Mouse (Mus musculus) liver, embryonic 14.5 days (tissue): ENCODE results near the gene Lrrc7. TPM values are rescaled to one million over a fixed set of nuclear protein-coding genes. Genes with fewer than 3 reads are reported as not detected.

Source experiments
- ATAC-seq: fragments of 200-750 bp; cut with Nextera tagmentation; 2 replicates; pipeline ENCODE4 v1.8.0; 2017; ENCODE audit warnings: moderate number of reproducible peaks, mild to moderate bottlenecking, moderate library complexity; ENCODE audit not compliant: insufficient read depth
- DNase-seq, 3 experiments: peaks; one replicate each; pipeline ENCODE4 v3.0.0-alpha.2; 2012 to 2013; ENCODE audit warnings: low read depth in 3 of 3, low spot score in 3 of 3
- H3K27ac ChIP-seq: fragments of 300-500 bp; sonication (generic); 2 replicates; pipeline ENCODE4 v1.5.1; 2014; ENCODE audit warnings: moderate library complexity, mild to moderate bottlenecking, control low read depth, inconsistent platforms
- H3K27me3 ChIP-seq: fragments of 300-500 bp; sonication (generic); 2 replicates; pipeline ENCODE4 v1.6.1; 2014; ENCODE audit warnings: mild to moderate bottlenecking, low read length, moderate library complexity; ENCODE audit not compliant: control insufficient read depth, insufficient read depth
- H3K36me3 ChIP-seq: fragments of 300-500 bp; sonication (generic); replicated peaks from 2 replicates; pipeline ENCODE4 v1.6.1; 2014; ENCODE audit warnings: low read depth; ENCODE audit not compliant: control insufficient read depth, insufficient read depth
- H3K4me1 ChIP-seq, 2 experiments: fragments of 200-500 bp in 1 of 2; fragments of 300-500 bp in 1 of 2; sonication (generic) in 1 of 2; replicated peaks; 2 replicates each; pipeline ENCODE4 v1.6.1; 2012 to 2014; ENCODE audit warnings: antibody characterized with exemption in 1 of 2, inconsistent platforms in 1 of 2, low read length in 1 of 2; ENCODE audit not compliant: control insufficient read depth in 2 of 2, insufficient read depth in 2 of 2
- H3K4me2 ChIP-seq: fragments of 300-500 bp; sonication (generic); 2 replicates; pipeline ENCODE4 v1.6.1; 2014; ENCODE audit warnings: low read depth, mild to moderate bottlenecking, control low read depth, moderate library complexity
- H3K4me3 ChIP-seq, 2 experiments: fragments of 200-500 bp in 1 of 2; fragments of 300-500 bp in 1 of 2; sonication (generic) in 1 of 2; 2 replicates each; pipeline ENCODE4 v1.5.1; 2012 to 2014; ENCODE audit warnings: low read depth in 2 of 2, low read length in 2 of 2, mild to moderate bottlenecking in 2 of 2, control low read depth in 1 of 2, inconsistent platforms in 1 of 2, moderate library complexity in 1 of 2; ENCODE audit not compliant: insufficient read depth in 1 of 2
- H3K9ac ChIP-seq: fragments of 300-500 bp; sonication (generic); replicated peaks from 2 replicates; pipeline ENCODE4 v1.6.1; 2014; ENCODE audit warnings: mild to moderate bottlenecking, control low read depth, moderate library complexity
- H3K9me3 ChIP-seq: fragments of 300-500 bp; sonication (generic); 2 replicates; pipeline ENCODE4 v1.6.1; 2016; ENCODE audit warnings: low read length, mixed read lengths; ENCODE audit not compliant: control insufficient read depth
- CTCF ChIP-seq: IDR thresholded peaks from 2 replicates; pipeline ENCODE4 v1.5.1; 2016; ENCODE audit warnings: antibody characterized with exemption, low read depth, control low read depth
- EP300 ChIP-seq: IDR thresholded peaks from 2 replicates; pipeline ENCODE4 v1.6.1; 2016; ENCODE audit warnings: antibody characterized with exemption, low read depth
- WGBS: fragments of 180-500 bp; shearing (Covaris S2); extraction: QIAGEN DNeasy Blood & Tissue Kit; methylation state at CpG from one replicate; pipeline ENCODE4 v1.1.7; 2014; ENCODE audit not compliant: insufficient replicate concordance; 5-methylcytosine and 5-hydroxymethylcytosine counted together
- polyA plus RNA-seq, 2 experiments: library from polyadenylated mRNA; depleted of rRNA in 1 of 2; stranded (reverse) in 1 of 2; unstranded in 1 of 2; fragments of >200 nt; fragmentation: Nextera tagmentation in 1 of 2; extraction: Ambion mirVana in 1 of 2; gene quantifications; 2 replicates each; pipeline versions ENCODE4 v1.2.1 to v1.2.3; 2012 to 2014

The Lrrc7 gene
- polyA plus RNA-seq, 2 experiments = under 0.01 to 0.03 TPM

- no peak overlapping the region for H3K4me3 ChIP-seq
- 3% methylated on average over 18 of the region's 18 CpGs for WGBS
- H3K27ac ChIP-seq = no peak overlapping the region
- no peaks in the 10 kb centered on the region for H3K36me3 ChIP-seq
- no peak for DNase-seq
- no peaks in the 10 kb centered on the region for H3K9me3 ChIP-seq
- H3K27me3 ChIP-seq = peaks cover 17% of the 10 kb centered on the region
- H3K4me2 ChIP-seq = no peak overlapping the region
- no peak for TF ChIP-seq EP300
- no peak for TF ChIP-seq CTCF
- H3K9ac ChIP-seq = no peak overlapping the region
- ATAC-seq = no peak
- no peaks in the 10 kb centered on the region for H3K4me1 ChIP-seq
These were observed 2.0 kb downstream of the Lrrc7 start for GRCm38 (mm10) chr3:158559691-158560650.

GRCm38 (mm10) chr3:158559131-158559658 lies 2.8 kb downstream of the Lrrc7 start:
- 6% methylated on average over 5 of the region's 5 CpGs for WGBS
- Histone ChIP-seq H3K27ac (no peak overlapping the region), H3K4me2 (no peak overlapping the region), H3K4me3 (no peak overlapping the region), H3K9ac (no peak overlapping the region), H3K36me3 (no peaks in the 10 kb centered on the region), H3K9me3 (no peaks in the 10 kb centered on the region), H3K27me3 (peaks cover 17% of the 10 kb centered on the region), H3K4me1 (no peaks in the 10 kb centered on the region)
- DNase-seq (no peak), ATAC-seq (no peak)
- TF ChIP-seq CTCF (no peak), EP300 (no peak)

- no peaks in the 10 kb centered on the region for H3K9me3 ChIP-seq
- peaks cover 17% of the 10 kb centered on the region for H3K27me3 ChIP-seq
- ATAC-seq = no peak
- H3K36me3 ChIP-seq = no peaks in the 10 kb centered on the region
- TF ChIP-seq CTCF (no peak), EP300 (no peak)
- no peaks in the 10 kb centered on the region for H3K4me1 ChIP-seq
- no peak overlapping the region for H3K4me2 ChIP-seq
- no peak for DNase-seq
- H3K4me3 ChIP-seq = no peak overlapping the region
- no peak overlapping the region for H3K9ac ChIP-seq
- no peak overlapping the region for H3K27ac ChIP-seq
These were observed 3.4 kb downstream of the Lrrc7 start for GRCm38 (mm10) chr3:158558631-158559030.

GRCm38 (mm10) chr3:158554280-158554679 lies 7.7 kb downstream of the Lrrc7 start:
- no peaks in the 10 kb centered on the region for H3K9me3 ChIP-seq
- H3K4me3 ChIP-seq = no peak overlapping the region
- no peak for ATAC-seq
- no peaks in the 10 kb centered on the region; the same call in 1 of the 2 replicates for H3K27me3 ChIP-seq
- H3K27ac ChIP-seq = no peak overlapping the region
- H3K36me3 ChIP-seq = no peaks in the 10 kb centered on the region
- H3K4me1 ChIP-seq = no peaks in the 10 kb centered on the region
- TF ChIP-seq CTCF (no peak), EP300 (no peak)
- no peak overlapping the region for H3K9ac ChIP-seq
- no peak overlapping the region for H3K4me2 ChIP-seq
- DNase-seq = no peak

- DNase-seq (no peak), ATAC-seq (no peak)
- no peak overlapping the region for H3K4me2 ChIP-seq
- WGBS = 47% methylated on average over 5 of the region's 5 CpGs
- H3K9ac ChIP-seq = no peak overlapping the region
- H3K27ac ChIP-seq = no peak overlapping the region
- H3K9me3 ChIP-seq = no peaks in the 10 kb centered on the region
- no peak overlapping the region for H3K4me3 ChIP-seq
- TF ChIP-seq CTCF (no peak), EP300 (no peak)
- no peaks in the 10 kb centered on the region for H3K36me3 ChIP-seq
- H3K27me3 ChIP-seq = no peaks in the 10 kb centered on the region
- H3K4me1 ChIP-seq = no peaks in the 10 kb centered on the region
These were observed 9.9 kb downstream of the Lrrc7 start for GRCm38 (mm10) chr3:158552105-158552504.
